ENCODE assay signal across 8 mouse cellular contexts in genomic region chr2:91068872-91069165, GRCm38 (mm10). TPM values are rescaled to one million over a fixed set of nuclear protein-coding genes. Genes with fewer than 3 reads are reported as not detected.
DNase-seq lines count a peak whose midpoint lies in the region; ATAC-seq lines count a peak whose summit lies in the region.

No protein-coding gene starts in this region.

- no peak for ATAC-seq in neural tube, embryonic 11.5 days (ENCODE audit: insufficient read depth, low FRiP score, low TSS enrichment)
- no peak for ATAC-seq in limb, embryonic 13.5 days (ENCODE audit: low FRiP score, low read depth)
- ATAC-seq in stomach, embryonic 16.5 days (ENCODE audit: insufficient read depth, low FRiP score), result no peak
- no peak for ATAC-seq in inflammation-experienced regulatory T-cells, adult 6 months

- peak; percentile 29 to 38 for DNase-seq in cerebellum, postnatal 14 days
- no peak for DNase-seq in cerebellum, adult 18-20 months
- no peak for DNase-seq in neural tube, embryonic 11.5 days (ENCODE audit: low spot score)
- DNase-seq in neural tube, embryonic 10.5 days (ENCODE audit: extremely low spot score, low spot score), result no peak
- no peak for DNase-seq in adrenal gland, postnatal 25 days

- no peak overlapping the region for H3K9ac ChIP-seq in neural tube, embryonic 11.5 days (ENCODE audit: low read length)
- H3K9ac ChIP-seq in limb, embryonic 13.5 days, result peak overlapping the region; percentile 73
- peak overlapping the region; percentile 78 for H3K9ac ChIP-seq in stomach, embryonic 16.5 days (ENCODE audit: low read length)

- H3K4me2 ChIP-seq in neural tube, embryonic 11.5 days (ENCODE audit: low read depth), result peak overlapping the region; percentile 85
- H3K4me2 ChIP-seq in limb, embryonic 13.5 days (replicated peaks), result peak overlapping the region; percentile 79
- H3K4me2 ChIP-seq in stomach, embryonic 16.5 days (ENCODE audit: low read depth, low read length), result peak overlapping the region; percentile 88

- no peak overlapping the region for H3K4me3 ChIP-seq in neural tube, embryonic 11.5 days (ENCODE audit: low read depth, low read length)
- H3K4me3 ChIP-seq in limb, embryonic 13.5 days, result peak overlapping the region; percentile 65
- peak overlapping the region; percentile 73 for H3K4me3 ChIP-seq in stomach, embryonic 16.5 days (replicated peaks; ENCODE audit: low read length)

- 54% methylated on average over 6 of the region's 6 CpGs for WGBS in neural tube, embryonic 11.5 days
- WGBS in limb, embryonic 13.5 days, result 46% methylated on average over 6 of the region's 6 CpGs
- 47% methylated on average over 6 of the region's 6 CpGs for WGBS in stomach, embryonic 16.5 days

- no peaks in the 10 kb centered on the region for H3K27me3 ChIP-seq in neural tube, embryonic 11.5 days (ENCODE audit: control insufficient read depth, insufficient read depth, low read length)
- no peaks in the 10 kb centered on the region for H3K27me3 ChIP-seq in limb, embryonic 13.5 days
- no peaks in the 10 kb centered on the region for H3K27me3 ChIP-seq in stomach, embryonic 16.5 days (ENCODE audit: control insufficient read depth, insufficient read depth, low read length)

- peaks cover 15% of the 10 kb centered on the region for H3K4me1 ChIP-seq in neural tube, embryonic 11.5 days (ENCODE audit: control insufficient read depth, insufficient read depth, low read length)
- peaks cover 20% of the 10 kb centered on the region for H3K4me1 ChIP-seq in limb, embryonic 13.5 days
- peaks cover 15% of the 10 kb centered on the region for H3K4me1 ChIP-seq in stomach, embryonic 16.5 days (ENCODE audit: control insufficient read depth, insufficient read depth, low read length)

- H3K36me3 ChIP-seq in neural tube, embryonic 11.5 days (ENCODE audit: control insufficient read depth, insufficient read depth, low read length), result peaks cover 1% of the 10 kb centered on the region; the same call in 1 of the 2 replicates
- peaks cover 39% of the 10 kb centered on the region for H3K36me3 ChIP-seq in limb, embryonic 13.5 days
- H3K36me3 ChIP-seq in stomach, embryonic 16.5 days (ENCODE audit: control insufficient read depth, insufficient read depth, low read length), result peaks cover 2% of the 10 kb centered on the region

- no peaks in the 10 kb centered on the region for H3K9me3 ChIP-seq in neural tube, embryonic 11.5 days (ENCODE audit: control insufficient read depth, low read length)
- H3K9me3 ChIP-seq in limb, embryonic 13.5 days, result no peaks in the 10 kb centered on the region
- H3K9me3 ChIP-seq in stomach, embryonic 16.5 days (replicated peaks; ENCODE audit: control insufficient read depth, low read length), result no peaks in the 10 kb centered on the region

- no peak overlapping the region for H3K27ac ChIP-seq in neural tube, embryonic 11.5 days (ENCODE audit: low read depth, low read length)
- H3K27ac ChIP-seq in limb, embryonic 13.5 days, result no peak overlapping the region; the same call in 1 of the 2 replicates
- no peak overlapping the region for H3K27ac ChIP-seq in stomach, embryonic 16.5 days (ENCODE audit: low read length)

RNA-seq across cellular contexts. Expression of gene Slc39a13, which starts 1.4 kb away (rescaled TPM):
- 21.9 and 27.6 TPM in 2 replicates for polyA plus RNA-seq in neural tube, embryonic 11.5 days (2014; fragmentation: Nextera tagmentation; extraction: Ambion mirVana)
- polyA plus RNA-seq in limb, embryonic 13.5 days (2015; fragmentation: Nextera tagmentation; extraction: Ambion mirVana), result 59.9 and 67.5 TPM in 2 replicates
- polyA plus RNA-seq in stomach, embryonic 16.5 days (2015; fragmentation: Nextera tagmentation; extraction: Ambion mirVana), result 43.7 and 51.3 TPM in 2 replicates
- 31.2 and 32.7 TPM in 2 replicates for total RNA-seq in adrenal gland, postnatal 25 days (2021)
- 10 to 100 TPM; 18.5 to 28.5 (median 23.3) TPM for polyA plus RNA-seq in inflammation-experienced regulatory T-cells, adult 6 months (2017; shearing (Covaris generic))

RNA-seq across cellular contexts. Expression of gene Spi1, which starts 13.4 kb away (rescaled TPM):
- 2.8 and 4.2 TPM in 2 replicates for polyA plus RNA-seq in neural tube, embryonic 11.5 days (2014; fragmentation: Nextera tagmentation; extraction: Ambion mirVana)
- polyA plus RNA-seq in limb, embryonic 13.5 days (2015; fragmentation: Nextera tagmentation; extraction: Ambion mirVana), result 4.6 and 6.0 TPM in 2 replicates
- 5.1 and 6.7 TPM in 2 replicates for polyA plus RNA-seq in stomach, embryonic 16.5 days (2015; fragmentation: Nextera tagmentation; extraction: Ambion mirVana)
- 3.0 and 3.3 TPM in 2 replicates for total RNA-seq in adrenal gland, postnatal 25 days (2021)
- polyA plus RNA-seq in inflammation-experienced regulatory T-cells, adult 6 months (2017; shearing (Covaris generic)), result under 1 TPM in 1 of 3 experiments, not detected in 2; 0.68 TPM

RNA-seq across cellular contexts. Expression of gene Psmc3, which starts 15.0 kb away (rescaled TPM):
- polyA plus RNA-seq in neural tube, embryonic 11.5 days (2014; fragmentation: Nextera tagmentation; extraction: Ambion mirVana), result 387 and 389 TPM in 2 replicates
- 316 and 328 TPM in 2 replicates for polyA plus RNA-seq in limb, embryonic 13.5 days (2015; fragmentation: Nextera tagmentation; extraction: Ambion mirVana)
- 264 and 286 TPM in 2 replicates for polyA plus RNA-seq in stomach, embryonic 16.5 days (2015; fragmentation: Nextera tagmentation; extraction: Ambion mirVana)
- 203 and 258 TPM in 2 replicates for total RNA-seq in adrenal gland, postnatal 25 days (2021)
- polyA plus RNA-seq in inflammation-experienced regulatory T-cells, adult 6 months (2017; shearing (Covaris generic)), result 100 to 1,000 TPM; 197 to 219 (median 204) TPM

RNA-seq across cellular contexts. Expression of gene Rapsn, which starts 33.4 kb away (rescaled TPM):
- 3.7 and 5.5 TPM in 2 replicates for polyA plus RNA-seq in neural tube, embryonic 11.5 days (2014; fragmentation: Nextera tagmentation; extraction: Ambion mirVana)
- 18.3 and 19.2 TPM in 2 replicates for polyA plus RNA-seq in limb, embryonic 13.5 days (2015; fragmentation: Nextera tagmentation; extraction: Ambion mirVana)
- polyA plus RNA-seq in stomach, embryonic 16.5 days (2015; fragmentation: Nextera tagmentation; extraction: Ambion mirVana), result 1.5 and 4.8 TPM in 2 replicates
- total RNA-seq in adrenal gland, postnatal 25 days (2021), result 2.1 and 2.9 TPM in 2 replicates
- polyA plus RNA-seq in inflammation-experienced regulatory T-cells, adult 6 months (2017; shearing (Covaris generic)), result 1 to 10 TPM; 2.0 to 4.7 (median 4.6) TPM

RNA-seq across cellular contexts. Expression of gene Mybpc3, which starts 49.1 kb away (rescaled TPM):
- polyA plus RNA-seq in neural tube, embryonic 11.5 days (2014; fragmentation: Nextera tagmentation; extraction: Ambion mirVana), result 0.11 and 0.49 TPM in 2 replicates
- not detected in 2 replicates for polyA plus RNA-seq in limb, embryonic 13.5 days (2015; fragmentation: Nextera tagmentation; extraction: Ambion mirVana)
- polyA plus RNA-seq in stomach, embryonic 16.5 days (2015; fragmentation: Nextera tagmentation; extraction: Ambion mirVana), result 0.17 and 0.54 TPM in 2 replicates
- not detected in 2 replicates for total RNA-seq in adrenal gland, postnatal 25 days (2021)
- polyA plus RNA-seq in inflammation-experienced regulatory T-cells, adult 6 months (2017; shearing (Covaris generic)), result not detected

Comparison
In these comparisons a context has a peak if more than half of its experiments do, and no peak if none do; other contexts are left out.
1. DNase-seq: peak in cerebellum, postnatal 14 days (2 of 2); none in cerebellum, adult 18-20 months (0 of 2), neural tube, embryonic 11.5 days (single experiment), neural tube, embryonic 10.5 days (single experiment) and adrenal gland, postnatal 25 days (single experiment).
2. Peak in every context shown above with its lines, with median percentiles within 50 percentile points of each other: H3K4me2 ChIP-seq.